Mouse (Mus musculus) frontal cortex, adult (tissue): ENCODE measurements around the gene Dnajc15.
"Not testable (repeated sequence)": the region's sequence is repeated elsewhere in the genome, so short reads cannot be mapped to it uniquely, and the experiment has no call there.

Experiments used
- ATAC-seq: cut with Nextera tagmentation; 2 replicates; pipeline ENCODE4 v1.9.2; 2017; ENCODE audit warnings: mild to moderate bottlenecking, moderate library complexity, mixed read lengths; ENCODE audit not compliant: low TSS enrichment

The Dnajc15 gene

GRCm38 (mm10) chr14:77874304-77875241 lies at the start of gene Dnajc15:
TSS of gene Dnajc15 (minus strand) at chr14:77875125.
- ATAC-seq, result peak; percentile 86

GRCm38 (mm10) chr14:77923076-77923865 lies 48.3 kb upstream of the Dnajc15 start:
- no peak for ATAC-seq

DNA sequence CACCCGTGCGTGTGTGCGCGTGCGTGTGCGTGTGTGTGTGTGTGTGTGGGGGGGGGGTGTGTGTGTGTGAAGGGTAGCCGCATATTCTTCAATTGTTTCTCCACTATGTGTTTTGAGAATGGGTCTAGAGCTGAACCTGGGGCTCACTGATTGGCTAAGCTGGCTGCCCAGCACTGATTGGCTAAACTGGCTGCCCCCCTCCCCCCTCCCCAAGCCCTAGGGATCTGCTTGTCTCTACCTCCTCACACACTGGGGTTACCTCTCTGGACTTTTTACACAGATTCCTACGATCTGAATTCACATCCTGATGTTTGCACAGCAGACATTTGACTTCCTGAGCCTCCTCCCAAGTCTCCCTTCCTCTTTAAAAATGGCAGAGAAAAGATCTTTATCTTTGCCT lies 46.7 kb upstream of the Dnajc15 start:
- ATAC-seq, result no peak

DNA sequence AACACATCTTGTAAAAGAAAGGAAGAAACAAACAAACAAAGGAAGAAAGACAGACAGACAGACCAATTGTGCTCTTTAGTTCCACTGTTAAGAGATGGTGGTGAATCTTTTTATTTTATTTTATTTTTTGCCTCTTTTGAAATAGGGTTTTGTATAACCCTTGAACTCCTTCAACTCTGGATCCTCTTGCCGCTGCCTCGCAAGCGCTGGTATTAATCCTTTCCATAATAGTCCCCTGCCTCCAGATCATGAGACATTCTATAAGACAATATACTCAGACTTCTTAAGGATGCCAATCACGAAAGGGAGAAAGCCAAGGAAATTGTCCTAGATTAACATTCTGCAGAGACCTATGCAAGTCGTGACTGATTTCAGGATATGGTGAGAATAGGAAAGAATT lies 40.9 kb upstream of the Dnajc15 start:
- no peak for ATAC-seq

GRCm38 (mm10) chr14:77906586-77906985 lies 31.7 kb upstream of the Dnajc15 start:
- no peak for ATAC-seq

- ATAC-seq, result 0 out of 2 replicates have a peak, but pooled peaks have one; percentile 23
Observed at GRCm38 (mm10) chr14:77905466-77905865, 30.5 kb upstream of the Dnajc15 start.

- no peak for ATAC-seq
Observed at GRCm38 (mm10) chr14:77904171-77904762, 29.3 kb upstream of the Dnajc15 start, which contains the start of gene Epsti1. TSS of gene Epsti1 (plus strand) at chr14:77904239.

GRCm38 (mm10) chr14:77902541-77902940 lies 27.6 kb upstream of the Dnajc15 start:
- no peak for ATAC-seq

- no peak for ATAC-seq
Observed at GRCm38 (mm10) chr14:77895951-77896350, 21.0 kb upstream of the Dnajc15 start.

GRCm38 (mm10) chr14:77889911-77890310 lies 15.0 kb upstream of the Dnajc15 start:
- no peak for ATAC-seq

GRCm38 (mm10) chr14:77886941-77887340 lies 12.0 kb upstream of the Dnajc15 start:
- no peak for ATAC-seq

DNA sequence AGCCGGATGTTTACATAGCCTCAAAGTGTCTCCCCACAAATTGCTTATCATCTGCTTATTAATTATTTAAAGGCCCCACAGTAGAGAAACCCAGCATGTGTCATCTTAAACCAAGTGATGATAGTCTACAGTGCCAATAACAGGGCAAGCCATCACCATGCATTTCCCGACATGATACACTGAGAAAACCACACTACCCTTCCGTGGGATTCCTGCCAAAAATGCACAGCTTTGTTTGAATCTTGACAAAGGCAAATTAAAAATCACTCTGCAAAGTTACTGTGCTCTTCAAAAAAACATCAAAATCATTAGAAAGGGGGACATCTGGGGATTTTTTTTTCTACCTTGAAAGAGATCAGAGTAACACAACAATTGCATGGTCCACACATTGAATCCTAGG lies 11.5 kb upstream of the Dnajc15 start:
- ATAC-seq, result no peak

- no peak for ATAC-seq
Observed at GRCm38 (mm10) chr14:77882669-77883068, 7.7 kb upstream of the Dnajc15 start.

GRCm38 (mm10) chr14:77881998-77882397 lies 7.1 kb upstream of the Dnajc15 start:
- ATAC-seq, result no peak

DNA sequence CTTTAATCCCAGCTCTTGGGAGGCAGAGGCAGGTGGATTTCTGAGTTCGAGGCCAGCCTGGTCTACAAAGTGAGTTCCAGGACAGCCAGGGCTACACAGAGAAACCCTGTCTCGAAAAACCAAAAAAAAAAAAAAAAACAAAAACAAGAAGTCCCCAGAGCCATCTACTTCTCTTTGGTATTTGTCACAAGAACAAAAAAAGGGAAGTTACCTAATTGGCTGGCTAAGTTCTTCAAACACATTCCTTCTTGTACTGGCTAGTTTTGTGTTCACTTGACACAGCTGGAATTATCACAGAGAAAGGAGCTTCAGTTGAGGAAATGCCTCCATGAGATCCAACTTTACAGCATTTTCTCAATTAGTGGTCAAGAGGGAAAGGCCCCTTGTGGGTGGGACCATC lies 3.0 kb upstream of the Dnajc15 start:
- not testable (repeated sequence) for ATAC-seq

DNA sequence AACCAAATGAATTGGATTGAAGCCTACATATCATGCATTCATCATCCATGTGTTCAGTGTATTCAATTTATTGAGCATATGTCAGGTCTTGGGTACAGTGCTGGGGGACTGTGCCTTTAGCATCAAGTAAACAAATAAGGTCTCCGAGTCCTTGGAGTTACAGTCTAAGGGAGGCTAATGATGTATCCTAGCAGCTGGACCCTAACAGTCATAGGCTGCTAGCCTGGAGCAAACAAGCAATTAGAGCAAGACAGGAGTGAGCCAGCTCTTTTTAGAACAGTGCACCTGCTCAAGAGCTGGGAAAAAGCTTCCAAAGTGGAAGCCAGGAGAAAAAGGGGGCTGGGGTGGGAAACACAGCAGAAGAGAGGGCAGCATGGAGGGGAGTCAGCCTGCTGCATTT lies 1.3 kb upstream of the Dnajc15 start:
- no peak for ATAC-seq

DNA sequence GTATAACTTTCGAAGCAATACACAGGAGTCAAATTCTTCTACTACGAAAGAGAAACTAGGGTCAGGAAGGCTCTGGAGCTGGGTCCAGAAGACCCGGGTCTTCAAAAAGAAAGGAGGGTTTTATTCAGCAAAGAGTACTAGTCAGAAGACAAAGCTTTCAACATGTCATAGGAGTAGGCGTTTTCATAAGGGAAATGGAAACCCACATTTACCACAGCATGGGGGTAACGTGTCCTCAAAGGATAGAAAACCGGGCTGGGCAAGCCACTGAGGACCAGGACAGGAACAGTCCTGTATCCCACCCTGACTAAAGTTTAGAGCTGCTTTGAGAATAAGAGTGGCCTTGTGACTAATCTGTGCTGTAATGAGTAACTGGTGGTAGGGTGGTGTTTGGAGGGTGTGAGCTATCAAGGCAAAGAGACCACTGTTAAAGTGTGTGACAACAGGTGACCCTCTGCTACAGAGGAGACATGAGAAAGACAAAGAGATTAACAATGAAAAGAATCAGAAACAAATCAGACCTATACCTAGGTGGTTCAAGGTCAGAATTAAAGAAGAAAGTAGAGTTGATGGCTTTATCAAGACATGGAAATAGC lies 3.4 kb downstream of the Dnajc15 start:
- ATAC-seq, result no peak

DNA sequence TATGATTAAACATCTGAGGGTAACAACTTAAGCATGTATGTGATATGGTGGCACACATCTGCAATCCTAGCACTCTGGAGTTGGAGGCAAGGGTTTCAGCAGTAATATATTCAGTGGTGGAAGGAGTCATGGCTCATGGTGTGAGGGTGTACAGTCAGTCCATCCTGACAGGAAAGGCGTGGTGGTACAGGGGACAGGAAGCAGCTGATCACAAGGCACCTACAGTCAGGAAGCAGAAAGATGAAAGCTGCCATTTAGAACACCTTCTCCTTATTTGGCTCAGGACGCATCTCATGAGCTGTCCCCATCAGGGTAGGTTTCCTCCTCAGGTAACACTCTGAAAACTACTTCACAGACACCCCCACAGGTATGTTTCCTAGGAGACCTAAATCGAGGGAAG lies 4.0 kb downstream of the Dnajc15 start:
- ATAC-seq, result no peak

- no peak for ATAC-seq
Observed at GRCm38 (mm10) chr14:77867601-77868000, 7.3 kb downstream of the Dnajc15 start.

- ATAC-seq, result peak; percentile 27; the same call in 1 of the 2 replicates
Observed at GRCm38 (mm10) chr14:77864510-77864909, 10.4 kb downstream of the Dnajc15 start.

DNA sequence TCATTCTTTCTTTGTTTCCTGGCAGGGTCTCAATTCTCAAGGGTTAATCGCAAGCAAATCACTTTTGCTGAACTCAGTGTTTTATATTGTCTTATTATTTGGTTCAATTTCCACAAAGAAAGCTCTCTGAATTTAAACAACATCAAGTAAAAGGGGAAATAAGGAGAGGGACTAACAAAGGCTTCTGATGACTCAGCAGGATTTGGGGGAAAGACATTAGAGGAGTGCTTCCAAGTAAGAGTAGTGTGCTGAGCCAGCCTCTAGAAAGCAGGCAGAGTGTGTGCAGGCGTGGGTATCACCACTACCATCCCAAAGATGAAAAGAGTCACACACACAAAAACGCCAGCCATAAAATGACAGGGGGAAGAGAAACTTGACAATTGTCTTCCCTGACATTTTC lies 10.9 kb downstream of the Dnajc15 start:
- peak; percentile 81 for ATAC-seq
